Mouse (Mus musculus) intestine, embryonic 15.5 days (tissue): ENCODE measurements around the gene Nav2. TPM values are rescaled to one million over a fixed set of nuclear protein-coding genes. Genes with fewer than 3 reads are reported as not detected.

Source experiments
- ATAC-seq: fragments of 200-750 bp; cut with Nextera tagmentation; 2 replicates; pipeline ENCODE4 v1.8.0; 2017; ENCODE audit warnings: moderate TSS enrichment, moderate library complexity
- H3K27ac ChIP-seq: fragments of 300-500 bp; sonication (generic); 2 replicates; pipeline ENCODE4 v1.5.1; 2015; ENCODE audit warnings: mild to moderate bottlenecking, inconsistent platforms
- H3K27me3 ChIP-seq: fragments of 300-500 bp; sonication (generic); replicated peaks from 2 replicates; pipeline ENCODE4 v1.6.1; 2015; ENCODE audit warnings: inconsistent platforms
- H3K36me3 ChIP-seq: fragments of 300-500 bp; sonication (generic); 2 replicates; pipeline ENCODE4 v1.6.1; 2015; ENCODE audit warnings: inconsistent platforms
- H3K4me1 ChIP-seq: fragments of 300-500 bp; sonication (generic); replicated peaks from 2 replicates; pipeline ENCODE4 v1.6.1; 2015; ENCODE audit warnings: inconsistent platforms
- H3K4me2 ChIP-seq: fragments of 300-500 bp; sonication (generic); replicated peaks from 2 replicates; pipeline ENCODE4 v1.6.1; 2015; ENCODE audit warnings: mild to moderate bottlenecking, inconsistent platforms
- H3K4me3 ChIP-seq: fragments of 300-500 bp; sonication (generic); replicated peaks from 2 replicates; pipeline ENCODE4 v1.5.1; 2015; ENCODE audit warnings: inconsistent platforms
- H3K9ac ChIP-seq: fragments of 300-500 bp; sonication (generic); 2 replicates; pipeline ENCODE4 v1.6.1; 2015; ENCODE audit warnings: inconsistent platforms
- H3K9me3 ChIP-seq: fragments of 300-500 bp; sonication (generic); 2 replicates; pipeline ENCODE4 v1.6.1; 2016; ENCODE audit warnings: inconsistent platforms
- WGBS: fragments of 180-500 bp; shearing (Covaris S2); methylation state at CpG from one replicate; pipeline ENCODE4 v1.1.7; 2015; 5-methylcytosine and 5-hydroxymethylcytosine counted together
- polyA plus RNA-seq: library from polyadenylated mRNA; unstranded; fragments of >200 nt; fragmentation: Nextera tagmentation; extraction: Ambion mirVana; gene quantifications from 2 replicates; pipeline ENCODE4 v1.2.1, GENCODE M21; 2015

Gene Nav2
- polyA plus RNA-seq, 1 experiment from 2014 or later = 17.7 TPM

- ATAC-seq = no peak
- Histone ChIP-seq H3K4me1 (no peaks in the 10 kb centered on the region), H3K27me3 (no peaks in the 10 kb centered on the region), H3K27ac (no peak overlapping the region), H3K9me3 (no peaks in the 10 kb centered on the region), H3K4me2 (no peak overlapping the region), H3K9ac (no peak overlapping the region), H3K36me3 (0 out of 2 replicates have a peak, but pooled peaks cover 18% of the 10 kb centered on the region), H3K4me3 (no peak overlapping the region)
- 85% methylated on average over 11 of the region's 11 CpGs for WGBS
These were observed 657.3 kb downstream of the Nav2 start for GRCm38 (mm10) chr7:49565798-49566197.

- Histone ChIP-seq H3K27me3 (no peaks in the 10 kb centered on the region), H3K4me3 (no peak overlapping the region), H3K27ac (no peak overlapping the region), H3K9ac (no peak overlapping the region), H3K4me2 (no peak overlapping the region), H3K9me3 (no peaks in the 10 kb centered on the region), H3K4me1 (no peaks in the 10 kb centered on the region), H3K36me3 (peaks cover 31% of the 10 kb centered on the region; the same call in 1 of the 2 replicates)
- 49% methylated on average over 13 of the region's 13 CpGs for WGBS
- no peak for ATAC-seq
These were observed 659.0 kb downstream of the Nav2 start for GRCm38 (mm10) chr7:49567346-49568034.

- Histone ChIP-seq H3K9me3 (no peaks in the 10 kb centered on the region), H3K27me3 (no peaks in the 10 kb centered on the region), H3K27ac (no peak overlapping the region), H3K36me3 (peaks cover 33% of the 10 kb centered on the region), H3K4me3 (no peak overlapping the region), H3K4me1 (no peaks in the 10 kb centered on the region), H3K9ac (no peak overlapping the region), H3K4me2 (no peak overlapping the region)
- no peak for ATAC-seq
- WGBS = 89% methylated on average over 7 of the region's 7 CpGs
These were observed 661.1 kb downstream of the Nav2 start for GRCm38 (mm10) chr7:49569646-49570045.

- H3K4me2 ChIP-seq = no peak overlapping the region
- H3K9me3 ChIP-seq = no peaks in the 10 kb centered on the region
- no peak overlapping the region for H3K4me3 ChIP-seq
- no peak for ATAC-seq
- H3K36me3 ChIP-seq = peaks cover 30% of the 10 kb centered on the region
- H3K27me3 ChIP-seq = no peaks in the 10 kb centered on the region
- H3K4me1 ChIP-seq = no peaks in the 10 kb centered on the region
- no peak overlapping the region for H3K27ac ChIP-seq
- H3K9ac ChIP-seq = no peak overlapping the region
- WGBS = 98% methylated on average over 2 of the region's 2 CpGs
These were observed 663.1 kb downstream of the Nav2 start for GRCm38 (mm10) chr7:49571606-49572005.

GRCm38 (mm10) chr7:49575226-49575625, 666.7 kb downstream of the Nav2 start:
- Histone ChIP-seq H3K27ac (no peak overlapping the region), H3K4me3 (no peak overlapping the region), H3K27me3 (no peaks in the 10 kb centered on the region), H3K9ac (no peak overlapping the region), H3K9me3 (no peaks in the 10 kb centered on the region), H3K4me2 (no peak overlapping the region), H3K36me3 (peaks cover 40% of the 10 kb centered on the region), H3K4me1 (no peaks in the 10 kb centered on the region)
- ATAC-seq = no peak
- 95% methylated on average over 9 of the region's 9 CpGs for WGBS

- Histone ChIP-seq H3K9me3 (no peaks in the 10 kb centered on the region), H3K27me3 (no peaks in the 10 kb centered on the region), H3K4me2 (no peak overlapping the region), H3K27ac (no peak overlapping the region), H3K9ac (no peak overlapping the region), H3K4me1 (no peaks in the 10 kb centered on the region), H3K36me3 (peaks cover 29% of the 10 kb centered on the region), H3K4me3 (no peak overlapping the region)
- no peak for ATAC-seq
- 77% methylated on average over 2 of the region's 2 CpGs for WGBS
These were observed 668.6 kb downstream of the Nav2 start for GRCm38 (mm10) chr7:49577096-49577495.

GRCm38 (mm10) chr7:49581951-49582350, 673.4 kb downstream of the Nav2 start:
- ATAC-seq = no peak
- H3K4me1 ChIP-seq = no peaks in the 10 kb centered on the region
- no peak overlapping the region for H3K4me2 ChIP-seq
- H3K9ac ChIP-seq = no peak overlapping the region
- no peak overlapping the region for H3K27ac ChIP-seq
- WGBS = 88% methylated on average over 2 of the region's 2 CpGs
- H3K27me3 ChIP-seq = no peaks in the 10 kb centered on the region
- H3K4me3 ChIP-seq = no peak overlapping the region
- H3K36me3 ChIP-seq = peaks cover 31% of the 10 kb centered on the region
- no peaks in the 10 kb centered on the region for H3K9me3 ChIP-seq

GRCm38 (mm10) chr7:49582551-49582950, 674.0 kb downstream of the Nav2 start:
- no peak for ATAC-seq
- no peaks in the 10 kb centered on the region for H3K9me3 ChIP-seq
- H3K4me1 ChIP-seq = no peaks in the 10 kb centered on the region
- no peaks in the 10 kb centered on the region for H3K27me3 ChIP-seq
- no peak overlapping the region for H3K4me2 ChIP-seq
- H3K27ac ChIP-seq = no peak overlapping the region
- no peak overlapping the region for H3K4me3 ChIP-seq
- peaks cover 28% of the 10 kb centered on the region for H3K36me3 ChIP-seq
- no peak overlapping the region for H3K9ac ChIP-seq
- 78% methylated on average over 7 of the region's 7 CpGs for WGBS

- H3K4me1 ChIP-seq = no peaks in the 10 kb centered on the region
- 92% methylated on average over 6 of the region's 6 CpGs for WGBS
- peaks cover 30% of the 10 kb centered on the region for H3K36me3 ChIP-seq
- no peak overlapping the region for H3K9ac ChIP-seq
- no peak for ATAC-seq
- H3K4me3 ChIP-seq = no peak overlapping the region
- no peaks in the 10 kb centered on the region for H3K9me3 ChIP-seq
- no peak overlapping the region for H3K4me2 ChIP-seq
- H3K27me3 ChIP-seq = no peaks in the 10 kb centered on the region
- H3K27ac ChIP-seq = no peak overlapping the region
These were observed 674.7 kb downstream of the Nav2 start for GRCm38 (mm10) chr7:49583176-49583575.

- peaks cover 38% of the 10 kb centered on the region for H3K36me3 ChIP-seq
- 86% methylated on average over 5 of the region's 5 CpGs for WGBS
These were observed 678.1 kb downstream of the Nav2 start for GRCm38 (mm10) chr7:49586530-49587120.

GRCm38 (mm10) chr7:49589635-49590034, 681.1 kb downstream of the Nav2 start:
- Histone ChIP-seq H3K4me1 (no peaks in the 10 kb centered on the region), H3K9me3 (no peaks in the 10 kb centered on the region), H3K36me3 (peaks cover 42% of the 10 kb centered on the region), H3K4me2 (no peak overlapping the region), H3K9ac (no peak overlapping the region), H3K27me3 (no peaks in the 10 kb centered on the region), H3K27ac (no peak overlapping the region), H3K4me3 (no peak overlapping the region)
- 90% methylated on average over 8 of the region's 8 CpGs for WGBS
- no peak for ATAC-seq

More at GRCm38 (mm10) chr7:49586530-49587120, 678.1 kb downstream of the Nav2 start:
- no peaks in the 10 kb centered on the region for H3K9me3 ChIP-seq
- H3K4me2 ChIP-seq = no peak overlapping the region
- H3K27ac ChIP-seq = no peak overlapping the region
- H3K4me1 ChIP-seq = no peaks in the 10 kb centered on the region
- H3K4me3 ChIP-seq = no peak overlapping the region
- no peak overlapping the region for H3K9ac ChIP-seq
- no peaks in the 10 kb centered on the region for H3K27me3 ChIP-seq
- ATAC-seq = no peak

- H3K36me3 ChIP-seq = peaks cover 16% of the 10 kb centered on the region
- WGBS = 86% methylated on average over 3 of the region's 3 CpGs
- H3K4me3 ChIP-seq = no peak overlapping the region
These were observed 689.3 kb downstream of the Nav2 start for GRCm38 (mm10) chr7:49597776-49598175.

GRCm38 (mm10) chr7:49598225-49598624, 689.7 kb downstream of the Nav2 start:
- no peak for ATAC-seq
- Histone ChIP-seq H3K9ac (no peak overlapping the region), H3K4me1 (0 out of 2 replicates have a peak, but pooled peaks cover 3% of the 10 kb centered on the region), H3K4me2 (no peak overlapping the region), H3K9me3 (no peaks in the 10 kb centered on the region), H3K36me3 (peaks cover 13% of the 10 kb centered on the region), H3K4me3 (no peak overlapping the region), H3K27ac (no peak overlapping the region), H3K27me3 (no peaks in the 10 kb centered on the region)
- 92% methylated on average over 13 of the region's 13 CpGs for whole genome bisulfite sequencing

More at GRCm38 (mm10) chr7:49597776-49598175, 689.3 kb downstream of the Nav2 start:
- Histone ChIP-seq H3K27ac (no peak overlapping the region), H3K27me3 (no peaks in the 10 kb centered on the region), H3K4me1 (0 out of 2 replicates have a peak, but pooled peaks cover 3% of the 10 kb centered on the region), H3K9me3 (no peaks in the 10 kb centered on the region), H3K4me2 (no peak overlapping the region), H3K9ac (no peak overlapping the region)
- no peak for ATAC-seq
